Mouse (Mus musculus): ENCODE data around the gene Btf3. TPM values are rescaled to one million over a fixed set of nuclear protein-coding genes. Genes with fewer than 3 reads are reported as not detected.
A peak's percentile ranks its signal among the peaks of the same experiment; 100 is the strongest.

The Btf3 gene
- polyA plus RNA-seq, 1 experiment, result 487 TPM

DNA sequence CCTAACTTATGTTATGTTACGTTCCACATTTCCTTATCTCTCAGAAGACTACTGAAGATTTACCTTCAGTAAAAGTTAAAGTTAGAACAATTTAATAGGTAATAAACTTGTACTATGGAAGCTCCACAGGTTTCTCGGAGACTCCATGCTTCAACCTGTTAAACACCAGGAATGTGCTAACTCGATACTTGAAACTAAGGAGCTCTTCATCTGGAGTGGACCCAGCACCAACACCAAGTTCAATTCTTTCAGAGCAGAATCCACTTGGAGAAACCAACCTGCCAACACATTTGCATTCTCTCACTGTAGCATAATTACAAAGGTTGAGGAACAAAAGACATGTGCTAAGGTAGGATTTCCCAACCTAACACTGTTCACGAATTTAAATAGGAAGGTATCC, 1.7 kb downstream of the Btf3 start:
- Histone ChIP-seq H3K27ac (ENCODE audit: insufficient read depth, low read depth, low read length) (no peak overlapping the region), H3K4me3 (ENCODE audit: insufficient read depth, low read depth, low read length) (no peak overlapping the region), H3K4me1 (ENCODE audit: control insufficient read depth, insufficient read depth, low read length) (no peaks in the 10 kb centered on the region)
- no peak for TF ChIP-seq CTCF (IDR thresholded peaks at IDR 0.05; ENCODE audit: insufficient read depth, low read depth, low read length)
- TF ChIP-seq POLR2A (IDR thresholded peaks at IDR 0.05; ENCODE audit: insufficient read depth, low read depth, low read length), result no peak
- 60% methylated on average over 4 of the region's 4 CpGs for WGBS

GRCm38 (mm10) chr13:98313631-98314030, 3.2 kb downstream of the Btf3 start:
- no peaks in the 10 kb centered on the region for H3K4me1 ChIP-seq (ENCODE audit: control insufficient read depth, insufficient read depth, low read length)
- WGBS, result 67% methylated on average over 7 of the region's 7 CpGs
- TF ChIP-seq POLR2A (IDR thresholded peaks at IDR 0.05; ENCODE audit: insufficient read depth, low read depth, low read length), result no peak
- TF ChIP-seq CTCF (IDR thresholded peaks at IDR 0.05; ENCODE audit: insufficient read depth, low read depth, low read length), result no peak
- H3K27ac ChIP-seq (ENCODE audit: insufficient read depth, low read depth, low read length), result no peak overlapping the region
- no peak overlapping the region for H3K4me3 ChIP-seq (ENCODE audit: insufficient read depth, low read depth, low read length)

- no peak overlapping the region for H3K27ac ChIP-seq (ENCODE audit: insufficient read depth, low read depth, low read length)
- H3K4me1 ChIP-seq (ENCODE audit: control insufficient read depth, insufficient read depth, low read length), result no peaks in the 10 kb centered on the region
- H3K4me3 ChIP-seq (ENCODE audit: insufficient read depth, low read depth, low read length), result no peak overlapping the region
- 90% methylated on average over 5 of the region's 5 CpGs for WGBS
- TF ChIP-seq POLR2A (IDR thresholded peaks at IDR 0.05; ENCODE audit: insufficient read depth, low read depth, low read length), result no peak
- TF ChIP-seq CTCF (IDR thresholded peaks at IDR 0.05; ENCODE audit: insufficient read depth, low read depth, low read length), result no peak
Observed at GRCm38 (mm10) chr13:98311597-98311996, 5.2 kb downstream of the Btf3 start.

DNA sequence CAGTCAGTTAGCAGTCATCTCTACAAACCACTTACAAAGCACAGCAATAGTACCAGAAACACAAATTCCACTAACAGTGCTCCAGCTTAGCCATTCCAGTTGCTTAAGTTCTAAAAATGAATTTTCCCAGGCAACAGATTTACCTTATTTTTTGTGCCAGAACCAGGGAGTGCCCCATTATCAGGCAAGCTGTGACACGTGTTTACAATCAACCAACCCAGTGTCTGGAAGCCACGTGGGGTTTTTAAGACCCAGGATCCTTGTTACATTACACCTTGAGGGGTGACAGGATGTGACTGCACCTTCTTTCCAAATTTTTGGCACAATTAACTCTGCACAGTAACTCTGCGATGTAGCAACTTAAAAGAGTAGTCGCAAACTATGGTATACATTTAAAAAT, 8.1 kb downstream of the Btf3 start:
- 80% methylated on average over 4 of the region's 4 CpGs for WGBS
- Histone ChIP-seq H3K4me3 (ENCODE audit: insufficient read depth, low read depth, low read length) (no peak overlapping the region), H3K4me1 (ENCODE audit: control insufficient read depth, insufficient read depth, low read length) (peaks cover 5% of the 10 kb centered on the region; the same call in 1 of the 2 replicates), H3K27ac (ENCODE audit: insufficient read depth, low read depth, low read length) (no peak overlapping the region)
- no peak for TF ChIP-seq POLR2A (IDR thresholded peaks at IDR 0.05; ENCODE audit: insufficient read depth, low read depth, low read length)
- TF ChIP-seq CTCF (IDR thresholded peaks at IDR 0.05; ENCODE audit: insufficient read depth, low read depth, low read length), result no peak

GRCm38 (mm10) chr13:98308004-98308403, 8.8 kb downstream of the Btf3 start:
- WGBS, result 84% methylated on average over 5 of the region's 5 CpGs
- Histone ChIP-seq H3K27ac (ENCODE audit: insufficient read depth, low read depth, low read length) (no peak overlapping the region), H3K4me1 (ENCODE audit: control insufficient read depth, insufficient read depth, low read length) (peaks cover 5% of the 10 kb centered on the region; the same call in 1 of the 2 replicates), H3K4me3 (ENCODE audit: insufficient read depth, low read depth, low read length) (no peak overlapping the region)
- TF ChIP-seq CTCF (IDR thresholded peaks at IDR 0.05; ENCODE audit: insufficient read depth, low read depth, low read length) (no peak), POLR2A (IDR thresholded peaks at IDR 0.05; ENCODE audit: insufficient read depth, low read depth, low read length) (no peak)

- Histone ChIP-seq H3K4me3 (ENCODE audit: insufficient read depth, low read depth, low read length) (no peak overlapping the region), H3K27ac (ENCODE audit: insufficient read depth, low read depth, low read length) (no peak overlapping the region), H3K4me1 (ENCODE audit: control insufficient read depth, insufficient read depth, low read length) (peaks cover 5% of the 10 kb centered on the region; the same call in 1 of the 2 replicates)
- TF ChIP-seq CTCF (IDR thresholded peaks at IDR 0.05; ENCODE audit: insufficient read depth, low read depth, low read length) (no peak), POLR2A (IDR thresholded peaks at IDR 0.05; ENCODE audit: insufficient read depth, low read depth, low read length) (no peak)
- WGBS, result 39% methylated on average over 14 of the region's 14 CpGs
Observed at GRCm38 (mm10) chr13:98306852-98307475, 9.8 kb downstream of the Btf3 start.

GRCm38 (mm10) chr13:98306393-98306792, 10.4 kb downstream of the Btf3 start:
- Histone ChIP-seq H3K4me3 (ENCODE audit: insufficient read depth, low read depth, low read length) (no peak overlapping the region), H3K27ac (ENCODE audit: insufficient read depth, low read depth, low read length) (peak overlapping the region; percentile 45; the same call in 1 of the 2 replicates), H3K4me1 (ENCODE audit: control insufficient read depth, insufficient read depth, low read length) (peaks cover 5% of the 10 kb centered on the region; the same call in 1 of the 2 replicates)
- 21% methylated on average over 5 of the region's 5 CpGs for WGBS
- TF ChIP-seq CTCF (IDR thresholded peaks at IDR 0.05; ENCODE audit: insufficient read depth, low read depth, low read length), result no peak
- no peak for TF ChIP-seq POLR2A (IDR thresholded peaks at IDR 0.05; ENCODE audit: insufficient read depth, low read depth, low read length)

GRCm38 (mm10) chr13:98305257-98305656, 11.5 kb downstream of the Btf3 start:
- 91% methylated on average over 9 of the region's 9 CpGs for whole genome bisulfite sequencing
- H3K4me3 ChIP-seq (ENCODE audit: insufficient read depth, low read depth, low read length), result no peak overlapping the region
- TF ChIP-seq POLR2A (IDR thresholded peaks at IDR 0.05; ENCODE audit: insufficient read depth, low read depth, low read length), result no peak
- TF ChIP-seq CTCF (IDR thresholded peaks at IDR 0.05; ENCODE audit: insufficient read depth, low read depth, low read length), result no peak

GRCm38 (mm10) chr13:98298833-98299758, 17.7 kb downstream of the Btf3 start:
- Histone ChIP-seq H3K27ac (ENCODE audit: insufficient read depth, low read depth, low read length) (no peak overlapping the region), H3K4me3 (ENCODE audit: insufficient read depth, low read depth, low read length) (no peak overlapping the region), H3K4me1 (ENCODE audit: control insufficient read depth, insufficient read depth, low read length) (peaks cover 4% of the 10 kb centered on the region; the same call in 1 of the 2 replicates)
- 0 out of 2 replicates have a peak, but pooled peaks have one; percentile 26 for TF ChIP-seq CTCF (IDR thresholded peaks at IDR 0.05; ENCODE audit: insufficient read depth, low read depth, low read length)
- TF ChIP-seq POLR2A (IDR thresholded peaks at IDR 0.05; ENCODE audit: insufficient read depth, low read depth, low read length), result no peak
- WGBS, result 39% methylated on average over 21 of the region's 21 CpGs

More at GRCm38 (mm10) chr13:98305257-98305656, 11.5 kb downstream of the Btf3 start:
- peaks cover 5% of the 10 kb centered on the region; the same call in 1 of the 2 replicates for H3K4me1 ChIP-seq (ENCODE audit: control insufficient read depth, insufficient read depth, low read length)
- no peak overlapping the region for H3K27ac ChIP-seq (ENCODE audit: insufficient read depth, low read depth, low read length)

All from olfactory bulb, adult 2 months (tissue).